Mouse (Mus musculus) kidney, postnatal 10 days (tissue): ENCODE results near the gene Txk.
A peak's percentile ranks its signal among the peaks of the same experiment; 100 is the strongest.

Experiments used
- DNase-seq: peaks from one replicate; pipeline ENCODE4 v3.0.0; 2021; ENCODE audit warnings: mixed read lengths

Gene Txk

DNA sequence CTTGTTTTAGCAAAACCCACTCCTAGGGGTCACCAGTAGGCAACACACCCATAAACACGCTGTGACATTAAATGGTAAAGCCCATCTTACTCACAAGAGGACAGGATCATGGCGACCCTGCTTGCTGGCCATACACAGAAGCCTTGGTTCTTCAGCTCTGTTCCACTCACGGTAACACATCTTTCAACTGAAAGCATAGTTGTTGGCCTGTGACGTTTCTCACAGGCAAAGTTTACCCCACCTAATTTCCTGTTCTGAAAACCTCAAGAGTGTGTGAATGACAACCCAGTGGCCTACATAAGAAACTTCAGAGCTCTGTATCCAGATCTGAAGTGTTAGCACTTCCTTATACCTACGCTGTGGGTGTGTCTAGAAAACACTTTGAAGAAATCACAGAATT lies at the start of gene Txk:
Txk (minus strand) TSS at position 193 of the 400 bp plus-strand sequence.
- no peak for DNase-seq

- DNase-seq = no peak
Observed at GRCm38 (mm10) chr5:72798563-72798962, 46.0 kb upstream of the Txk start.

DNA sequence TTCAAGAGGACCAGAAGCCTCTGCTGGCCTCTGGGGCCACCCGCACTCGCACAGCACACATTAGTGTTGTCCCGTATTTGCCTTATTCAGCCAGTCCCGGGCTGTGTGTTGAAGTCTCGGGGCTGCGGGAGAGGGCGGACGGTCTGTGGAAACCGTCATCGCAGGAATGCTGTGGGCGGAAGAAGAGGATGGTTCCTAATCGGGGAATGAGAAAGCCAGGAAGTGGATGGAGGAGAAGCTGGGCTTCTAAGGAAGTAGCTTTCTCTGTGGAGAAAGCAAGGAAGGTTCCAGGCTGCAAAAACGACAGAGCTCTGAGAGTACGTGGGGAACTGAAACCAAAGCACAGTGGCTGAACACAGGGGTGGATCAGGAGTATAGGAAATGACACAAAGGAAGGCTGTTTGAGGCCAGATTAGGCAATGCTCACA lies 43.6 kb upstream of the Txk start:
- peak; percentile 67 for DNase-seq

DNA sequence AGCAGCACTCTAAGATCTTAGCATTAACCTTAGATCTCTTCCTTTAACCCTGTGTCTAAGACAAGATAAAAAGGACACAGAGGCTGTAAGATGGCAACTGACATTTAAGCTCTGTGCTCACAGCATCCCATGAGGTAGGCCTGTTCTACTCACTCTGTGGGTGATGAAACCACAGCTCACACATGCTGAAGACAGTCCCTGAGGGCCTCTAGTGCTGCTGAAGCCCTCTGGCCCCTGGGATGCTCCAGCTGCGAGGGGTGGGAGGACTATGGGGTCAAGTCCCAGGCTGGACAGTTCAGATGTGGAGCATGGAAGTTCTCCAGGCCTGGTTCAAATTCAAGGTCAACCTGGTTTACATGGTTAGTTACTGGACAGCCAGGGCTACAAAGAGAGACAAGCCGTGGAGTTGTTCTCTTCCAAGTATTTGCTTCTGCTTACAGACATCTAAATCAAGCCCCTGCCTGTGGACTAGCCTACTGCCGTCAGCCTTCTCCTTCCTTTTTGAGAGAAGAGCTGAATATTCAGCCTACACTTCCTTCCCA lies 40.8 kb upstream of the Txk start:
- DNase-seq = no peak

DNA sequence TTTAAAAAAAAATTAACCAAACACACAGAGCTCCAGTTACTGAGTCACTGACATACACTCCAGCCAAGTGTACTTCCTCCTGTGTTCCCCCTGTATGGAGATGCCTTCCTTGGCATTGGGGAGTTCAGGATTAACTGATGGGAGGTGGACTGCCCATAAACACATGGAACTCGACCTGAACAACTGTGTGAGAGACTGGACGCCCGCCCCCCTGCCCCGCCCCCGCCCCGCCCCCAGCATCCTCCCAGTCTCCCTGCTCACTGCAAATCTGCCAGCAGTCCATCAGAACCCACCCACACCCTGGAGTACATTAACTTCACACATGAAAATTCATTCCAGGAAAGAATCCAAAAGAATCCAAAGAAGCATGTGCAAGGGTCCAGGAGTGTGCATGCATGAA lies 39.2 kb upstream of the Txk start:
- DNase-seq = peak; percentile 22

- no peak for DNase-seq
Observed at GRCm38 (mm10) chr5:72791386-72791785, 38.8 kb upstream of the Txk start.

DNA sequence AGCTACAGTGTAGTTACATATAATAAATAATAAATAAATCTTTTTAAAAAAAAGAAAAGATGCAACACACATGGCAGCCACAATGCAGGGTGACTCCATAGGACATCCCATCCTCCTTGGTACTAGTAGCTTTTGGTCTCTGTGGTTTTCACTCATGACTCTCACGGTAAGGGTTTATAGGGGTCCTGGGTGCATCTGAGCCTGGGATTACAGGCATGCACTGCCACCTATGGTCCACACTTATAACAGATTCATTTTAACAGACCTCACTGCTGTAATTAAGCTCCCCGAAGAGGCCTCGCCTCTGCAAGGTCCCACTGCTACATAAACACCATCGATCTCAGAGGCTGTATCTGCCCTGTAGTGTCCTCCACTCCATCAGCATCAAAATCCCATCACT lies 32.9 kb upstream of the Txk start:
- no peak for DNase-seq

DNA sequence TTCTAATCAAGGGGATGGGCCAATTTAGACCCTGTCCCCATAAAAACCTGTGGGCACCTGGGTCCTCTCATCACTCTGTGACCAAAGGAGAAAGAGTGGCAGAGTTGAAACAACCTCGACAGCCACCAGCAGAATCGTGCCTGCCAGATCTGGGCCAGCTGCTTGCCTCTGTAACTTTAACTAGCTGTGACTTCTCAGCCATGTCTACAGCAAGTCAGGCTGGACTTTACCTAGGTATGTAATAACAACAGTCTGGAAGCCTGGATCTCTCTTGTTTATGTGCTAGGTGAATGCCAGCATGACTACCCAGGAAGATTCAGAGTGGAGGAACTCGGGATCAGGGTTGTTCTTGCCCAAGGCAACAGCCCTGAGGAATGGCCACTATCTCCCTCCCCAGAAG lies 32.1 kb upstream of the Txk start:
- DNase-seq = no peak

- DNase-seq = no peak
Observed at GRCm38 (mm10) chr5:72783957-72784356, 31.4 kb upstream of the Txk start.

DNA sequence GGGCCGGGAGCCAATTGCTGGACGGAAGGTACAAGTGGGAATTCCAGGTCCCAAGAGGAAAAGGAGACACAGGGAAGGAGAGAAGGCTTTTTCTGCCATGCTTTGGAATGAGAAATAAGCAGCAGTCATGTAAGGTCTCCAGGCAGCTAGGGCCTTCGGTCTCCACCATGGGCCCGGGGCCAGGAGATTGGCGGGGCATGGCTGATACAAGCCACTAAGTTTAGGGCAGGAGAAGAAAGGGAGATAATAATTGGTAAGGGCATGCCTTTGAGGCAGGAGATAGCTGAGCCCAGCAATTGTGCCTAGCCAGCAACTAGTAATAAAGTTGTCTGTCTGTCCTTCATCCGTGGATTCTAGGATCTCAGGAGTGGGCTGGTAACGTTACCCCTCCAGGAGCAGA lies 30.5 kb upstream of the Txk start:
- no peak for DNase-seq

- no peak for DNase-seq
Observed at GRCm38 (mm10) chr5:72781776-72782175, 29.2 kb upstream of the Txk start.

DNA sequence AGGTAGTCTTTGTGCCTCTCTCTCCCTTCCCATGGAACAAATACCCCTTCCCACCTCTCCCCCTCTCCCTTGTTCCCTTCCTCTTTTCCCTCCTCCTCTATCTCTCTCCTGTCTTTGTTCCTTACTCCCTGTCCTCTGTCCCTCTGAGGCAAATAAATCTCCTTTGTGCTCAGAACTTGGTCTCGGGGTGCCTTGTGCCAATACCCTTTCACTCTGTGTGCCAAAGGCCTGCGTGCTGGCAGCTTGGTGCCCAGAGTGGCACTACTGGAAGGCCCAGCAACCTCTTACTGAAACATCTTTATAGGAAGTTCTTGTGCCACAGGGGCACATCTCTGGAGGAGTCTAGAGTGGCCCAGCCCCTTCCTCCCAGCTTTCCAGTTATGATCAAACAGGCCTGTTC lies 24.0 kb upstream of the Txk start:
- no peak for DNase-seq

GRCm38 (mm10) chr5:72776127-72776526 lies 23.6 kb upstream of the Txk start:
- no peak for DNase-seq

DNA sequence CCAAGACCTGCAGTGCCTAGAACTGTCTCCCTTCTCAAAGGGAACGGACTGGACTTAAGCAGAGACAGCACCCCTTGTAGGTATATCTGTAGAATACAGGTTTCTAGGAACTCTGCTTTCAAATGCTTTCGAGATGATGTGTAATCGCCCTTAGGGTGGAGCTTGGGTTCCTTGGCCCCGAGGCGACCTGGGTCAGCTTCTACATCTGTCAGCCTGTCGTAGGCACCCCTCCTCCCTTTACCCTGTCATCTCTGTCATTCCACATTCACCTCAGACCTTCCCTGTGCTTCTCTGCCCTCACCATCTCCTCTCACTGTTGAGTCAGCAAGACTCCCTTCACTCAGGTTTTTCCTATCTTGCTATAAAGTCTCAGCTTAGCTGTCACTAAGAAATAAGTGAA lies 17.3 kb upstream of the Txk start:
- no peak for DNase-seq

DNA sequence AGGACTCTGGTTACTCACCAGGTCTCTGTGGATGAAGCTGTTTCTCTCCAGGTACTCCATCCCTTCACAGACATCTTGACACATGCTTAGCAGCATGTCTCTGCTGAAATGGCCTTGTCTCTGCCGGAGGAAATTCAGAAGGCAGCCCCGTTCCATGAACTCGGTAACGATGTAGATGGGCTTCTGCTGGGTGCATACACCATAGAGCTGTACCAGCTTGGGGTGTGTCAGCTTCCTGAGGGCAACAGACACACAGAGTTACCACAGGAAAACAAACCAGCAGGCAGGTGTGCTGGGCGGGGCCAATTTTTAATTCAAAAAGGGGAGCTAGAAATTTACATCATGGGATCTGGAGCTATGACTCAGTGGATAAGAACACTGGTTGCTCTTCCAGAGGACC lies 11.0 kb upstream of the Txk start:
- DNase-seq = no peak

- DNase-seq = no peak
Observed at GRCm38 (mm10) chr5:72763025-72763424, 10.4 kb upstream of the Txk start.

GRCm38 (mm10) chr5:72761758-72762157 lies 9.2 kb upstream of the Txk start:
- no peak for DNase-seq

DNA sequence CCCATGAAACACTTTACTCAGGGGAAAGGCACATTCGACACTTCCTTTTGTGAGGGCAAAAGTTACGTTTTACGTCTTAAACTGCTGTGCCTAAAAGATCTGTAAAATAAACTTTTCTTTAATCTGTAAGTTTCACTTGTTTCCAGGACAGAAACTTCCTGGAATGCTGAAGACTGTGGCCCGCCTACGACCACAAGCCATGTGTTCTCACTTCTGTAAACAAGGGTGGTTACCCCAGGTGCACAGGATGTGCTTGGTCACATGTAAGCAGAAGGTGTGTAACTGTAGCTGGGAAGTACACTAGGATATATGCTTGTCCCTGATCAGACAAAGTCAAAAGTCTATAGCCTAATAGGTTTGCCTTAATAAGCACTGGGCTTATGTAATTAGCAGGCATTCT lies 8.7 kb upstream of the Txk start:
- DNase-seq = no peak

DNA sequence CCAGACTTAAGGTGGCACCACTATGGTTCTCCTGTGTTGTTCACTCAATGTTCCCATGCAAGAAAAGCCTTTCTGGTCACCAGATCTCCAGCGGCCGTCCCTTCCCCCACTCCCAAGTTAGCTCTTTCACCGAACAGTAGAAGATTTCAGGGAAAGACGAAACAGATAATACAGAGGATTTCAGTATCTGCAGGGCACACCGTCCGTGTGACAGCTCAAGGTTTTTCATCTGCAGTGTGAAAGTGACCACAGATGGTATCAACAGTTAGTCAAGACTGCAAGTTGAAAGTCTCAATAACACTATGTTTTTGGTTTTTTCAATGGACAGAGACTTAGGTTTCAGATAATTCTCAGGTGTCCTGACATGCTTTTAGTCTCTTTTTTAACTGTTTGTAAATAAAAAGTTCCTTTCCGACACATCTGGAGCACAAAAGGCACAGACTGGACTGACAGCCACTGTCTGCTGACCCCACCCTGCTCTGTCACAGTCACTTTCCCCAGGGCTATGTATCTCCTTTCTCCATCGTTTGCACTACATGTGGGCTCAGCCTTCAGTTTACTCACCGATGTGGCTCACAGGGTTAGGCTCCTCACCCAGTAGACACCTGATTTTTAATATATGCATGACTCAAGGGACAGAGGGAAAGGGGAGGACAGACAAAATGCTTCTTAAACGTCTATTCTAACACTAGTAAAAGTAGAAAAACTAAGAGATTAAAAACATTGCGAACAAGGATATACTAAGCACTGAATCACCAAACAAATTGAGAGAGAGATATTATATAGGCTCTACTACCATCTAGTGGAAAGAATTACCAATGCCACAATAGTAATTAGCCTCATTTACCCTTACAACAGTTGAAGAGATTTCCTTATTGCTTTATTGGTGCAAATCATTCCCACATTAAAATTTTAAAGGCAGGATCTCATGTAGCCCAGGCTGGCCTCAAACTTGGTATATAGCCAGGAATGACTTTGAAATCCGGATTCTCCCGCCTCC lies 6.6 kb upstream of the Txk start:
- no peak for DNase-seq

GRCm38 (mm10) chr5:72757155-72757773 lies 4.7 kb upstream of the Txk start:
- no peak for DNase-seq

DNA sequence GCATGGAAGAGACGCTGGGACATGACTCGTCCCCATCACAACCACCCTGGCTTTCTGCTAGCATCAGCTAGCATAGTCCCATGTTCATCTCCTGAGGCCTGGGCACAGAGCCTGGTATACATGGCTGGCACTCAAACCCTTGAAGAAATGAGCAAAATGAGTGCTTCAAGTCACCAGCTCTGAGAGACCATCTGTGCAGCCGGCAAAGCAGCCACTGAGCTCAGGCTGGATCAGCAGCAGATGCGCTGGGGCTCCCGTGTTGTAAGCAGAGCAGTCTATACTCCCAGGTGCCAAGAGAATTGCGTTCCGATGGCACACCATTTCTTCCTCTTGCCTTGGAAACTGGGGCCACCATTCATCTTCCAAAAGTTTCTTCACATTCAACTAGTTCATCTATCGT lies 3.4 kb upstream of the Txk start:
- no peak for DNase-seq

DNA sequence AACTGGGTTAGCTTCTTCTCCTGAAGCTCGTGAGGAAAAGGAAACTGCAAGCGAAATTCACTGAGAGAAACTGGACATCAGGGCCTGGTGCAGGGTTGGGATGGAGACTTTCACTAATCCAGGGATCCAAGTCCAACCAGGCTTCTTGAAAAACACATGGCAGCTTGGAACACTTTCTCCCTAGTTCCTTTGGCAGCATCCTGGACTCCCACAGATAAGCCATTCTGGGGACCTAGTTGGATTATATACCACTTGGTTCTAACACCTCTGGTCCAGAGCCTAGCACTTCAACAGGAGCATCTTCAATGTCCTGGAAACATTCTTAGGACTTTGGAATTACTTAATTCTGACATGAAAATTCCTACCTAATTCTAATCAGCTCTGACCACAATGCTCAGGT lies 2.5 kb upstream of the Txk start:
- no peak for DNase-seq

GRCm38 (mm10) chr5:72751056-72751758 lies 1.4 kb downstream of the Txk start:
- no peak for DNase-seq
